Mouse (Mus musculus) megakaryocyte, embryonic 14.5 days (primary cell): ENCODE measurements around the gene Gprc5a. TPM values are rescaled to one million over a fixed set of nuclear protein-coding genes. Genes with fewer than 3 reads are reported as not detected.

ENCODE experiments used
- H3K27me3 ChIP-seq: replicated peaks from 2 replicates; pipeline ENCODE3; 2012; ENCODE audit warnings: inconsistent platforms
- H3K36me3 ChIP-seq: replicated peaks from 2 replicates; pipeline ENCODE3; 2012; ENCODE audit warnings: low read length, inconsistent platforms, mixed read lengths
- H3K4me1 ChIP-seq: 2 replicates; pipeline ENCODE4 v1.6.1; 2012; ENCODE audit warnings: inconsistent platforms
- H3K4me3 ChIP-seq: replicated peaks from 2 replicates; pipeline ENCODE3; 2012; ENCODE audit warnings: moderate library complexity, mild to moderate bottlenecking, inconsistent platforms
- H3K9me3 ChIP-seq: 2 replicates; pipeline ENCODE4 v1.6.1; 2012; ENCODE audit warnings: inconsistent platforms
- FLI1 ChIP-seq: IDR thresholded peaks from 2 replicates; pipeline ENCODE4 v1.6.1; 2012; ENCODE audit warnings: low read length, inconsistent platforms, mixed read lengths
- GATA1 ChIP-seq: IDR thresholded peaks from 3 replicates; pipeline ENCODE4 v1.6.1; 2012; ENCODE audit warnings: mixed read lengths, low read length, inconsistent platforms, borderline replicate concordance
- polyA plus RNA-seq: library from polyadenylated mRNA; stranded (reverse); fragments of >175 nt; gene quantifications from 2 replicates; pipeline ENCODE4 v1.2.3, GENCODE M21; 2012; ENCODE audit warnings: low replicate concordance; ENCODE audit not compliant: insufficient read depth

Gene Gprc5a
- polyA plus RNA-seq, 1 experiment, result not detected

GRCm38 (mm10) chr6:135040275-135040871 is 25.1 kb upstream of the Gprc5a start:
- TF ChIP-seq FLI1, result no peak
- no peak for TF ChIP-seq GATA1
- Histone ChIP-seq H3K27me3 (peaks cover 34% of the 10 kb centered on the region), H3K9me3 (peaks cover 18% of the 10 kb centered on the region), H3K36me3 (no peaks in the 10 kb centered on the region), H3K4me1 (peaks cover 14% of the 10 kb centered on the region), H3K4me3 (no peak overlapping the region)

- H3K36me3 ChIP-seq, result no peaks in the 10 kb centered on the region
- no peak overlapping the region for H3K4me3 ChIP-seq
- H3K4me1 ChIP-seq, result peaks cover 15% of the 10 kb centered on the region
- TF ChIP-seq FLI1, result no peak
- no peak for TF ChIP-seq GATA1
- peaks cover 18% of the 10 kb centered on the region for H3K9me3 ChIP-seq
- peaks cover 40% of the 10 kb centered on the region for H3K27me3 ChIP-seq
Measured at GRCm38 (mm10) chr6:135041930-135042329, 23.5 kb upstream of the Gprc5a start.

GRCm38 (mm10) chr6:135047276-135047675 is 18.2 kb upstream of the Gprc5a start:
- H3K9me3 ChIP-seq, result no peaks in the 10 kb centered on the region
- H3K4me3 ChIP-seq, result no peak overlapping the region
- peaks cover 12% of the 10 kb centered on the region; the same call in 1 of the 2 replicates for H3K4me1 ChIP-seq
- no peaks in the 10 kb centered on the region for H3K36me3 ChIP-seq
- TF ChIP-seq GATA1 (no peak), FLI1 (no peak)
- peaks cover 23% of the 10 kb centered on the region for H3K27me3 ChIP-seq

- no peak for TF ChIP-seq FLI1
- no peaks in the 10 kb centered on the region for H3K36me3 ChIP-seq
Measured at GRCm38 (mm10) chr6:135048509-135048908, 16.9 kb upstream of the Gprc5a start.

GRCm38 (mm10) chr6:135048956-135049355 is 16.5 kb upstream of the Gprc5a start:
- Histone ChIP-seq H3K9me3 (no peaks in the 10 kb centered on the region), H3K27me3 (peaks cover 17% of the 10 kb centered on the region), H3K4me3 (no peak overlapping the region), H3K36me3 (no peaks in the 10 kb centered on the region), H3K4me1 (peaks cover 12% of the 10 kb centered on the region; the same call in 1 of the 2 replicates)
- no peak for TF ChIP-seq FLI1
- no peak for TF ChIP-seq GATA1

More at GRCm38 (mm10) chr6:135048509-135048908, 16.9 kb upstream of the Gprc5a start:
- no peak overlapping the region for H3K4me3 ChIP-seq
- no peaks in the 10 kb centered on the region for H3K9me3 ChIP-seq
- H3K4me1 ChIP-seq, result peaks cover 12% of the 10 kb centered on the region; the same call in 1 of the 2 replicates
- H3K27me3 ChIP-seq, result peaks cover 18% of the 10 kb centered on the region

- Histone ChIP-seq H3K27me3 (peaks cover 29% of the 10 kb centered on the region), H3K36me3 (no peaks in the 10 kb centered on the region), H3K4me1 (peaks cover 4% of the 10 kb centered on the region; the same call in 1 of the 2 replicates), H3K4me3 (no peak overlapping the region), H3K9me3 (no peaks in the 10 kb centered on the region)
- TF ChIP-seq FLI1 (no peak), GATA1 (no peak)
Measured at GRCm38 (mm10) chr6:135053789-135054188, 11.7 kb upstream of the Gprc5a start.

- Histone ChIP-seq H3K36me3 (no peaks in the 10 kb centered on the region), H3K4me1 (no peaks in the 10 kb centered on the region), H3K9me3 (no peaks in the 10 kb centered on the region), H3K4me3 (no peak overlapping the region), H3K27me3 (peaks cover 29% of the 10 kb centered on the region)
- TF ChIP-seq FLI1, result no peak
- no peak for TF ChIP-seq GATA1
Measured at GRCm38 (mm10) chr6:135055882-135056281, 9.6 kb upstream of the Gprc5a start.

GRCm38 (mm10) chr6:135060728-135061127 is 4.7 kb upstream of the Gprc5a start:
- peaks cover 43% of the 10 kb centered on the region for H3K27me3 ChIP-seq
- no peak for TF ChIP-seq GATA1
- TF ChIP-seq FLI1, result no peak
- no peaks in the 10 kb centered on the region for H3K36me3 ChIP-seq
- no peak overlapping the region for H3K4me3 ChIP-seq
- H3K4me1 ChIP-seq, result peaks cover 8% of the 10 kb centered on the region
- H3K9me3 ChIP-seq, result no peaks in the 10 kb centered on the region

GRCm38 (mm10) chr6:135064621-135065020 is 830 bp upstream of the Gprc5a start:
- Histone ChIP-seq H3K9me3 (no peaks in the 10 kb centered on the region), H3K27me3 (peaks cover 53% of the 10 kb centered on the region), H3K36me3 (no peaks in the 10 kb centered on the region), H3K4me3 (no peak overlapping the region), H3K4me1 (peaks cover 14% of the 10 kb centered on the region)
- TF ChIP-seq FLI1 (no peak), GATA1 (no peak)

- peaks cover 14% of the 10 kb centered on the region for H3K4me1 ChIP-seq
- no peak for TF ChIP-seq FLI1
- no peak for TF ChIP-seq GATA1
- no peak overlapping the region for H3K4me3 ChIP-seq
- peaks cover 53% of the 10 kb centered on the region for H3K27me3 ChIP-seq
- no peaks in the 10 kb centered on the region for H3K36me3 ChIP-seq
- no peaks in the 10 kb centered on the region for H3K9me3 ChIP-seq
Measured at GRCm38 (mm10) chr6:135066795-135067445, 1.5 kb downstream of the Gprc5a start.
